Mouse (Mus musculus) testis, postnatal 10 days (tissue): ENCODE measurements around the gene Cat.
A peak's percentile ranks its signal among the peaks of the same experiment; 100 is the strongest.

ENCODE experiments used
- DNase-seq: peaks from one replicate; pipeline ENCODE4 v3.0.0; 2021; ENCODE audit warnings: low spot score

Cat gene

GRCm38 (mm10) chr2:103484617-103485401, at the start of gene Cat:
TSS of gene Cat (minus strand) at chr2:103485160.
- peak; percentile 96 for DNase-seq

- no peak for DNase-seq
These were observed 40.6 kb upstream of the Cat start for GRCm38 (mm10) chr2:103525596-103525995.

GRCm38 (mm10) chr2:103516472-103516871, 31.5 kb upstream of the Cat start:
- DNase-seq: no peak

- no peak for DNase-seq
These were observed 30.7 kb upstream of the Cat start for GRCm38 (mm10) chr2:103515513-103516180.

GRCm38 (mm10) chr2:103512066-103512795, 27.3 kb upstream of the Cat start:
- no peak for DNase-seq

GRCm38 (mm10) chr2:103511631-103512030, 26.7 kb upstream of the Cat start:
- DNase-seq: no peak

GRCm38 (mm10) chr2:103511042-103511441, 26.1 kb upstream of the Cat start:
- DNase-seq: no peak

GRCm38 (mm10) chr2:103507651-103508050, 22.7 kb upstream of the Cat start:
- no peak for DNase-seq

- DNase-seq: no peak
These were observed 21.0 kb upstream of the Cat start for GRCm38 (mm10) chr2:103505956-103506355.

GRCm38 (mm10) chr2:103504463-103504862, 19.5 kb upstream of the Cat start:
- no peak for DNase-seq

- DNase-seq: no peak
These were observed 15.8 kb upstream of the Cat start for GRCm38 (mm10) chr2:103500769-103501168.

GRCm38 (mm10) chr2:103495633-103496418, 10.9 kb upstream of the Cat start:
- DNase-seq: no peak

GRCm38 (mm10) chr2:103493827-103494226, 8.9 kb upstream of the Cat start:
- DNase-seq: no peak

GRCm38 (mm10) chr2:103492526-103492925, 7.6 kb upstream of the Cat start:
- DNase-seq: no peak

GRCm38 (mm10) chr2:103483986-103484520, 907 bp downstream of the Cat start:
- no peak for DNase-seq

- no peak for DNase-seq
These were observed 1.5 kb downstream of the Cat start for GRCm38 (mm10) chr2:103483289-103483985.

- no peak for DNase-seq
These were observed 3.4 kb downstream of the Cat start for GRCm38 (mm10) chr2:103481314-103482231.

- no peak for DNase-seq
These were observed 4.1 kb downstream of the Cat start for GRCm38 (mm10) chr2:103480871-103481270.

GRCm38 (mm10) chr2:103480240-103480639, 4.7 kb downstream of the Cat start:
- no peak for DNase-seq

- no peak for DNase-seq
These were observed 6.6 kb downstream of the Cat start for GRCm38 (mm10) chr2:103478326-103478725.
